Mouse (Mus musculus) hindbrain, postnatal 0 days (tissue): ENCODE results near the gene Zfp69. TPM values are rescaled to one million over a fixed set of nuclear protein-coding genes. Genes with fewer than 3 reads are reported as not detected.

Experiments used
- ATAC-seq: fragments of 200-750 bp; cut with Nextera tagmentation; 2 replicates; pipeline ENCODE4 v1.8.0; 2017; ENCODE audit warnings: mild to moderate bottlenecking, moderate TSS enrichment, moderate library complexity
- DNase-seq: peaks from one replicate; pipeline ENCODE4 v3.0.0-alpha.2; 2015; ENCODE audit warnings: low spot score
- H3K27ac ChIP-seq: fragments of 300-500 bp; sonication (generic); 2 replicates; pipeline ENCODE4 v1.5.1; 2014; ENCODE audit warnings: mild to moderate bottlenecking
- H3K27me3 ChIP-seq: fragments of 300-500 bp; sonication (generic); 2 replicates; pipeline ENCODE4 v1.6.1; 2014; ENCODE audit warnings: low read length, mixed read lengths; ENCODE audit not compliant: insufficient read depth
- H3K36me3 ChIP-seq: fragments of 300-500 bp; sonication (generic); 2 replicates; pipeline ENCODE4 v1.6.1; 2014; ENCODE audit warnings: low read length, mixed read lengths; ENCODE audit not compliant: insufficient read depth
- H3K4me1 ChIP-seq: fragments of 300-500 bp; sonication (generic); 2 replicates; pipeline ENCODE4 v1.6.1; 2014; ENCODE audit warnings: antibody characterized with exemption, low read length, mixed read lengths; ENCODE audit not compliant: insufficient read depth
- H3K4me2 ChIP-seq: fragments of 300-500 bp; sonication (generic); 2 replicates; pipeline ENCODE4 v1.6.1; 2014; ENCODE audit warnings: low read depth, mild to moderate bottlenecking, low read length, moderate library complexity, mixed read lengths
- H3K4me3 ChIP-seq: fragments of 300-500 bp; sonication (generic); 2 replicates; pipeline ENCODE4 v1.5.1; 2014; ENCODE audit warnings: low read length
- H3K9ac ChIP-seq: fragments of 300-500 bp; sonication (generic); replicated peaks from 2 replicates; pipeline ENCODE4 v1.6.1; 2014; ENCODE audit warnings: mild to moderate bottlenecking, low read length, moderate library complexity, mixed read lengths
- H3K9me3 ChIP-seq: fragments of 300-500 bp; sonication (generic); 2 replicates; pipeline ENCODE4 v1.6.1; 2016; ENCODE audit warnings: low read length, mixed read lengths
- CTCF ChIP-seq: IDR thresholded peaks from 2 replicates; pipeline ENCODE4 v1.5.1; 2016; ENCODE audit warnings: antibody characterized with exemption, control low read depth, low read depth
- WGBS: fragments of 180-500 bp; shearing (Covaris S2); extraction: QIAGEN DNeasy Blood & Tissue Kit; methylation state at CpG from one replicate; pipeline ENCODE4 v1.1.7; 2014; 5-methylcytosine and 5-hydroxymethylcytosine counted together
- polyA plus RNA-seq: library from polyadenylated mRNA; unstranded; fragments of >200 nt; fragmentation: Nextera tagmentation; extraction: Ambion mirVana; gene quantifications from 2 replicates; pipeline ENCODE4 v1.2.1, GENCODE M21; 2015
- total RNA-seq: library from RNA; depleted of rRNA; stranded (reverse); fragments of >200 nt; gene quantifications from 2 replicates; pipeline ENCODE4 v1.2.3, GENCODE M21; 2014; rRNA removed

The Zfp69 gene
- total RNA-seq (1.8 and 2.8 TPM in 2 replicates), polyA plus RNA-seq (4.5 and 4.8 TPM in 2 replicates)

DNA sequence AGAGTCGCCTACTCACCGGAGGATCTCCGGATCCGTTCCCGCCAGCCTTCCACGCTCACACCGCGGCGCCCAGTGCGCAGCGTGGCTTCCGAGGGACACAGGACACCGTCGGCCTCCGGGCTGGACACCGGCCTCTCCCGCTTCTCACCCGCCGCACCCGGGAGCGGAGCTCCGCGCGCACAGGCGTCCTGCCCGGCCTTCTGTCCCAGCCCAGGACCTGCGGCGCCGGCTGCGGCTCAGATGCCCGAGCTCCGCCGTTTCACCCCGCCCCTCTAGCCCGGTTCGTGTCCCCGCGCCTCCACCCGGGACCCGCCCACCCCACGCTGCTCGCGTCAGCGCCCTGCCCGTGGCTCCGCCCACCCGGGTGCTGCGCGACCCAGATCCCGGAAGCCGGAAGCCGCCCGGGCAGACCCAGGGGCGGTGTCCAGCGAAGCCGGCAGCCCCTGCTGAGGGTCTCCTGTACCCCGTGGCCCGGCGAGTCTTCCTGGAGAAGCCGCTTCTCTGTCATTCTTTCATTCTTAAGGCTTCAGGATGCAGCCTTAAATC lies at the start of gene Zfp69:
Zfp69 (minus strand) TSS at position 272 of the 546 bp plus-strand sequence.
- peak; percentile 93 for DNase-seq
- Histone ChIP-seq H3K27me3 (no peaks in the 10 kb centered on the region), H3K9ac (peak within 1 kb of the TSS; percentile 56), H3K36me3 (peaks cover 2% of the 10 kb centered on the region; the same call in 1 of the 2 replicates), H3K4me3 (peak within 1 kb of the TSS; percentile 62), H3K4me2 (peak within 1 kb of the TSS; percentile 62), H3K27ac (peak within 1 kb of the TSS; percentile 62), H3K9me3 (no peaks in the 10 kb centered on the region), H3K4me1 (no peaks in the 10 kb centered on the region)
- peak; percentile 98 for ATAC-seq
- under 1% methylated on average over 50 of the region's 60 CpGs for WGBS
- TF ChIP-seq CTCF, result no peak

DNA sequence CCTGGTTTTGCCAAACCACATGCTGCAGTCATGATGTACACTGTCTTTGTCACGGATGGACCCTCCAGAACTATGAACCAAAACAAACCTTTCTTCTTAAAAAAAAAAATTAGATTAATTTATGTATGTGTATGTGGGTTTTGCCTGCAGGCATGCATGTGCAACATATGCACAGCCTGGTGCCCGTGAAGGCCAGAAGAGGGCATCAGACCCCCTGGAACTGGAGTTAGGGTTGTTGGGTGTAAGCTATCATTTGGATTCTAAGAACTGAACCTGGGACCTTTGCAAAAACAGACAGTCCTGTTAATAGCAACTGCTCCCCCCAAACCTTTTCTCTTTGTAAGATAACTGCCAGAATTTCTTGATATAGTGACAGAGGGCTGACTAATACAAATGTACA lies 49.5 kb upstream of the Zfp69 start:
- H3K27ac ChIP-seq, result no peak overlapping the region
- H3K4me2 ChIP-seq, result no peak overlapping the region
- DNase-seq (no peak), ATAC-seq (no peak)
- 81% methylated on average over 2 of the region's 2 CpGs for WGBS
- peaks cover 25% of the 10 kb centered on the region for H3K4me1 ChIP-seq
- no peak overlapping the region for H3K9ac ChIP-seq
- no peaks in the 10 kb centered on the region for H3K36me3 ChIP-seq
- no peaks in the 10 kb centered on the region for H3K9me3 ChIP-seq
- no peak overlapping the region for H3K4me3 ChIP-seq
- TF ChIP-seq CTCF, result peak; percentile 16; the same call in 1 of the 2 replicates
- no peaks in the 10 kb centered on the region for H3K27me3 ChIP-seq

DNA sequence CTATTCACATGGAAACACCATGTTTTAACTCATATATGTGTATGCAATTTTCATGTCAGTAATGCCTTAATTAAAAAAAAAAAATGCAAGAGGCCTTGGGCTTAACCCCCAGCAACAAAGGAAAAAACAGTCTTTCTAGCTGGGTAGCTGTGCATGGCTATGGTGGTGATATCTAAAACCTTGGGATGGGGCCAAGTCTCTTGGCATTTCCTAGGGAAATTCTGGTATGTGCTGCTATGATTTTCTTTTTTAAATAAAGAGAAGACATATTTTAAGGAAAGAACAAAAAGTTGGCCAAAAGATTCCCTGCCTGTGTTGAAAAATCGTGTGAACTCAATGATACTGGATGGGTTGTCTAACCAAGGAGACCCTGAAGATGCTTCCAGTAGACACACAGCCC lies 44.4 kb upstream of the Zfp69 start:
- no peaks in the 10 kb centered on the region for H3K4me1 ChIP-seq
- no peak overlapping the region for H3K27ac ChIP-seq
- TF ChIP-seq CTCF, result no peak
- no peaks in the 10 kb centered on the region for H3K27me3 ChIP-seq
- H3K9me3 ChIP-seq, result no peaks in the 10 kb centered on the region
- H3K9ac ChIP-seq, result no peak overlapping the region
- H3K36me3 ChIP-seq, result no peaks in the 10 kb centered on the region
- no peak for ATAC-seq
- no peak for DNase-seq
- 77% methylated on average over 1 of the region's 1 CpGs for WGBS
- H3K4me3 ChIP-seq, result no peak overlapping the region
- no peak overlapping the region for H3K4me2 ChIP-seq

DNA sequence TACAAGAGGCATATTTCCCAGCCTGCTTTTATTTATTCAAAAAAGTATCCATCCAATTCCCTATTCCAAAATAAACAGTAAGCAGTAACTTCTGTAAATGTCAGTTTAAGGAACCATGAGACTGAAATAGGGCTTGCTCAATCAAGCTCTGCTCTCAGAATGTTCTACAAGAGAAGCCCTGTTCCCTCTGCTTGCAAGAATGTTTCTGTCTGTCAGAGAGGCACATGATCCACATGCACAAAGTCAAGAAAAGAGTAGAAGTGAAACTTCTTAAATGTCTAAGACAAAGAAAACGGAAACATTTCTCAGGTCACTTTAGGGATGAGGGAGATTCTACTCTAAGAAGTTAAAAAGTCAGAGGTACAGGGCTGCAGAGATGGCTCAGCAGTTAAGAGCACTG lies 41.5 kb upstream of the Zfp69 start:
- WGBS, result 89% methylated on average over 1 of the region's 1 CpGs

DNA sequence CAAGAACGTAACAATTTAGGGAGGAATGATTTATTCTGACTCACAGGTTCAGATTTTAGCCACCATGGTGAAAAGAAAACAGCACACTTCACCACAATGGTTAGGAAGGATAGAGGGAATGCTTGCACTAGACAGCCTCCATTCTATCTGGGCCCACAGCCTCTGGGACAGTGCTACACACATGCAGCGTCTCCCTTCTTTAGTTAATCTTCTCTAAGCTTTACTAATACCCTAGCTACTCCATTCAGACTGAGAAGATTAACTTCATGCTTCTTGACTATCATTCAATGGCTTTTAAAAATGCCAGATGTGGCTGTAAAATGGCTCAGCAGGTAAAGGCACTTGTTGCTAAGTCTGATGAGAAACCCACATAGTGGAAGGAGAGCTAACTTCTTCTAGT lies 40.8 kb upstream of the Zfp69 start:
- ATAC-seq, result no peak
- 67% methylated on average over 2 of the region's 2 CpGs for WGBS
- H3K4me3 ChIP-seq, result no peak overlapping the region
- no peak for TF ChIP-seq CTCF
- H3K27me3 ChIP-seq, result no peaks in the 10 kb centered on the region
- H3K36me3 ChIP-seq, result no peaks in the 10 kb centered on the region
- no peak overlapping the region for H3K4me2 ChIP-seq
- DNase-seq, result no peak
- no peak overlapping the region for H3K27ac ChIP-seq
- H3K9me3 ChIP-seq, result no peaks in the 10 kb centered on the region
- H3K9ac ChIP-seq, result no peak overlapping the region
- no peaks in the 10 kb centered on the region for H3K4me1 ChIP-seq

More for the DNA sequence above, 41.5 kb upstream of the Zfp69 start:
- ATAC-seq (no peak), DNase-seq (no peak)
- H3K27me3 ChIP-seq, result no peaks in the 10 kb centered on the region
- TF ChIP-seq CTCF, result no peak
- no peak overlapping the region for H3K27ac ChIP-seq
- no peak overlapping the region for H3K4me3 ChIP-seq
- H3K4me2 ChIP-seq, result no peak overlapping the region
- H3K9ac ChIP-seq, result no peak overlapping the region
- no peaks in the 10 kb centered on the region for H3K4me1 ChIP-seq
- H3K36me3 ChIP-seq, result no peaks in the 10 kb centered on the region
- no peaks in the 10 kb centered on the region for H3K9me3 ChIP-seq

DNA sequence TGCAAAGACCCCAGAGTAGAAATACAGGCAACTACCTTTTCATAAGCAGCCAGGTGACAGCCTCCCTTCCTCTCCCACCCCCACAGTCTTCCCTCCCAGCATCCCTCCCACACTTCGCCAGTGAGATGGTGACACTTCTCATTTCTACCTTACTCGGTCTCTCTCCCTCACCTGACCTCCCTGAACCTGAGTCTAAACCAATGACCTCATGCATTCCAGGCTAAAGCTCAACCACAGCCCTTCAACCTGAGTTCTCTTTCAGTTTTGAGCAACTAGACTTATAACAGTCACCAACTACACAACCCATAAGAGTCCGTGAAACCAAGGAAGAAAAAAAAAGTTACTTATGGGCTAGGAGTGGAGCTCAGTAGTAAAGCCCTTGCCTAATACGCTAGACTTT lies 35.8 kb upstream of the Zfp69 start:
- no peak for ATAC-seq
- H3K9ac ChIP-seq, result no peak overlapping the region
- no peak overlapping the region for H3K4me2 ChIP-seq
- TF ChIP-seq CTCF, result no peak
- no peaks in the 10 kb centered on the region for H3K4me1 ChIP-seq
- H3K27ac ChIP-seq, result no peak overlapping the region
- H3K9me3 ChIP-seq, result no peaks in the 10 kb centered on the region
- WGBS, result 85% methylated on average over 4 of the region's 4 CpGs
- peaks cover 5% of the 10 kb centered on the region for H3K36me3 ChIP-seq
- no peak for DNase-seq
- no peak overlapping the region for H3K4me3 ChIP-seq
- no peaks in the 10 kb centered on the region for H3K27me3 ChIP-seq

DNA sequence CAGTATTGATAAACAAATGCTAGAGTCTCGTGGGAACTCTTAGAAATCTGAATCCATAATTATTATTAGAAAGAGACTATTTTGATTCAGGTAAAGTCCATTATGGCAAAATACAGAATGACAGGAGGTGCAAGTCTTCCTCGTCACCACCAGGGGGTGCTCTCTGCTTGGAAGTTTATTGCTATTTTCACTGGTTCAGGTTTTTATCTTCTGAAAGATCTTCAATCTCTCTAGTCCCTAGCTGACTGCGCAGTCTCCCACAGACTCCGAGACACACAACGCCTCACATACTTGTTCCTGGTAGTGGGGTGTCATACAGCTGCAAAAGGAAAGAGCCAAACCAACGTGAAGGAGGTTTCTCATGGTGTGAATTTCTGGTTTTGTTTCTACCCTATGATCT lies 34.9 kb upstream of the Zfp69 start:
- Histone ChIP-seq H3K27ac (no peak overlapping the region), H3K9ac (no peak overlapping the region), H3K27me3 (no peaks in the 10 kb centered on the region), H3K4me1 (no peaks in the 10 kb centered on the region), H3K36me3 (peaks cover 5% of the 10 kb centered on the region), H3K4me3 (no peak overlapping the region), H3K4me2 (no peak overlapping the region), H3K9me3 (no peaks in the 10 kb centered on the region)
- ATAC-seq (0 out of 2 replicates have a peak, but pooled peaks have one; percentile 66), DNase-seq (peak; percentile 80)
- TF ChIP-seq CTCF, result peak; percentile 91
- 18% methylated on average over 6 of the region's 6 CpGs for WGBS
